Mouse (Mus musculus) adrenal gland, postnatal 0 days (tissue): ENCODE data around the gene Nop58. TPM values are rescaled to one million over a fixed set of nuclear protein-coding genes. Genes with fewer than 3 reads are reported as not detected.

Experiments used
- polyA plus RNA-seq: library from polyadenylated mRNA; unstranded; fragments of >200 nt; fragmentation: Nextera tagmentation; extraction: Ambion mirVana; gene quantifications from 2 replicates; pipeline ENCODE4 v1.2.1, GENCODE M21; 2015

Gene Nop58
- polyA plus RNA-seq, result 127 and 168 TPM in 2 replicates

DNA sequence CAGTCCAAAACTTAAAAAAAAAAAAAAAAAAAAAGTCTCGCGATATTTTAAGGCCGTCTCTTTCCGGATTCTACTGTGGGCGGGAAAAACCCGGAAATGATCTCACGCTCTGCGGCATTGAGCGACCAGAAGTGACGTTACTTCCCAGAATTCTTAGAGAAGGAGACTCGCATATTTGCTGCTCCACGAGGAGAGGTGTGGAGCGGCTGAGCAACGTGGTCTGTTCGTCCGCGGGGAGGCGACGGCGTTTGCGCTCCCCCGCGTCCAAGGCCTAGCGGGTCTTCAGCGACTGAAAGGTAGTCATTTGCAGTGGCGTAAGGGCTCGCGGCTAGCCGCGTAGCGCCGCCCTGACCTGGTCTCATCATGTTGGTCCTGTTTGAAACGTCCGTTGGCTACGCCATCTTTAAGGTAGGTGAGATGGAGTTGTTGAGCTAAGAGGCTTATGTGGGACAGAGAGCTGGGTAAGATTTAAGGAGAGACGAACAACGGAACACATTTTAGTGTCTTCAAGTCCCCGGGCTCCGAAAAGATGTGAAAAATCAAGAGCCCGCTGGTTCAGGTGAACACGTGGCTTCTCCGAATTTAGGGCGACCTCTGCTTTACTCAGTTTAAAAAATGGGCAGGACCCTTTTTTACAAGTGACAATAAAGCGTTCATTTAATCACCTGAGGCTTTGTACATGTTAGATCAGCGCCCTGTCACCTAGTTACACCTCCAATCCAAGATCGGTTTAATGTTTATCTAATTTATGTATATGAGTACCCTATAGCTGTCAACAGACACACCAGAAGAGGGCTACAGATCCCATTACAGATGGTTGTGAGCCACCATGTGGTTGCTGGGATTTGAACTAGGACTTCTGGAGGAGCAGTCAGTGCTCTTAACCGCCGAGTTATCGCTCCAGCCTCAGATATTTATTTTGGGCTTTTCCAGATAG, at the start of gene Nop58:
Gene Nop58 (plus strand): TSS at position 153 of the 937 bp plus-strand sequence.

DNA sequence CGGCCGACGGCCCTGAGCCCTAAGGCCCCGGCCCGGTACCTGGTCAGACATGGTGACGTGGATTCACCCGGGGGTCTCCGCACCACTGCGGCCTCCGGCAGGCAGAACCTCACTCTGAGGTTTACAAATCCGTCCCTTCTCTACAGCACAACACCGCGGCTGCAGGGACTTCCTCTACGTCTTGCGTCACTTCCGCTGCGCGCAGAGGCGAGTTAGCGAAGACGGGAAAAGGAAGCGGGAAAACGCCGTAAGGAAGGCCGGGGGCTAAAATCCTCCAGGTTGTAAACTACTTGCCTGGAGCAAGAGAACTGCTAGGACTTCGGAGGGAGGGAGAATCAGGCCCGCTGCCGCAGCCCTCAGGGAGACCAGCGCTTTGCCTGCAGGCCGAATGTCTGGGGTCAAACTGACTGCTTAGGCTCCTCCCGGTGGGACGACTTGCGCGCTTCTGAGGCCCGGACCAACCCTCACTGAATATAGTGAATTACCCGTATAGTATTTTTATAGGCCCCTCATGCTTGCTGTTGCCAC, 14.1 kb upstream of the Nop58 start, which contains the start of gene Sumo1:
Gene Sumo1 (minus strand): TSS at position 194 of the 528 bp plus-strand sequence.

DNA sequence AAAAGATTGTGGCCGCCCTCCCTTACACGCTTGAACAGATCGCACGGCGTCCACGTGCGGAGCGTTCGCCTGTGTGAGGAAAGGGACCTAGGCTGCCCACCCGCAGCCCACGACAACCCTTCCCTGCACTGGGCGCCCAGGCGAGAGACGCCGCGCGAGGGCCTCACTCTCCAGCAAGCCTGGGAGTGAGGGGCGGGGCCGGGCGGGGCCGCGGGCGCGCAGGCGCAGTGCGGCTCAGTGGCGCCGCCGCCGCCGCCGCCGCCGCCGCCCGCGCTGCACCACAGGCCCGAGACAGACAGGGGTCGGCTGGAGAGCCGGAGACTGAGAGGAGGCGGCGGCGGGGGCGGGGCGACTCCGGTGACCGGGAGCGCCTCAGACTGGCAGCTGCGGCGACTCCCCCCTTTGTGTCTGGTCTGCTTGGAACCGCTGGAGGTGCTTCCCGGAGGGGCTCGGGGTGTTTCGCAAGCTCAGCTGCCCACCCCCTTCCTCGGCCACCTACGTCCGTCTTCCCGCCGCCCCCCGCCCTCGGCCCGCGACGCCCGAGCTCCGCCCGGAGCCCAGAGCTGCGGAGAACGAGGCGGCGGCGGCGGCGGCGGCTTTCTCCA, 78.5 kb downstream of the Nop58 start, which contains the start of gene Bmpr2:
Gene Bmpr2 (plus strand): TSS at position 237 of the 605 bp plus-strand sequence.

Other genes with a start within 250 kb of the Nop58 start
- 6.3 and 8.4 TPM in 2 replicates for gene Fzd7, start 202.5 kb upstream of the Nop58 start, polyA plus RNA-seq
- gene Gm973, start 168.7 kb upstream of the Nop58 start, polyA plus RNA-seq, result 11.9 and 33.6 TPM in 2 replicates
- gene Sumo1, start 14.1 kb upstream of the Nop58 start, polyA plus RNA-seq, result 686 and 799 TPM in 2 replicates
- 6.9 and 8.9 TPM in 2 replicates for gene Bmpr2, start 78.4 kb downstream of the Nop58 start, polyA plus RNA-seq
- 9.9 and 11.6 TPM in 2 replicates for gene Fam117b, start 228.0 kb downstream of the Nop58 start, polyA plus RNA-seq